Mouse (Mus musculus): Measurements from ENCODE around the gene Sh2d3c. TPM values are rescaled to one million over a fixed set of nuclear protein-coding genes. Genes with fewer than 3 reads are reported as not detected.

Gene Sh2d3c
- total and polyA plus RNA-seq, 3 experiments, result 4.8 to 25.8 (median 11.1) TPM

DNA sequence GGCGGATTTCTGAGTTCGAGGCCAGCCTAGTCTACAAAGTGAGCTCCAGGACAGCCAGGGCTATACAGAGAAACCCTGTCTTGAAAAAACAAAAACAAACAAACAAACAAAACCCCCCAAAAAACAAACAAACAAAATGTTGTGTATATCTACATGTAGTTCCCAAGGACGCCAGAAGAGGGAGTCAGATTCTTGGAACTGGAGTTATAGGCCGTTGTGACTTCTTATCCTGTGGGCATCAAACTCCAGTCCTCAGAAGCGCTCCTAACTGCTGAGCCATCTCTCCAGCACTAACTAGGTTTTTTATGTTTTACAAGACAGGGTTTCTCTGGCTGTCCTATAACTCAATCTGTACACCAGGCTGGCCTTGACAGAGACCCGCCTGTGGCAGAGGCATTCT is 66.3 kb downstream of the Sh2d3c start:
- peaks cover 0 to 14% of the 10 kb centered on the region in 2 experiments for H3K36me3 ChIP-seq (replicated peaks in 1 of 2; ENCODE audit: control insufficient read depth in 1 of 2, insufficient read depth in 1 of 2, low read length in 1 of 2)
- H3K4me1 ChIP-seq (ENCODE audit: control insufficient read depth in 1 of 2, insufficient read depth in 2 of 2), result peaks cover 0 to 33% of the 10 kb centered on the region in 2 experiments; a peak in 2 of 4 replicates
- H3K4me3 ChIP-seq (replicated peaks in 1 of 3; ENCODE audit: low read depth in 2 of 3, low read length in 2 of 3, poor library complexity in 1 of 3), result no peak overlapping the region
- H3K27ac ChIP-seq (ENCODE audit: insufficient read depth, low read depth), result no peak overlapping the region
- H3K9ac ChIP-seq (ENCODE audit: insufficient read depth, low read depth), result no peak overlapping the region
- no peak overlapping the region for H3K4me2 ChIP-seq (ENCODE audit: insufficient read depth, low read depth, poor library complexity, severe bottlenecking)
- dilution Hi-C loops (cut with MboI; ENCODE audit: extremely low pct_ligation_motif_present, extremely low pct_unique_long_range_greater_than_20kb, low sequenced_read_pairs) (no loop called here), in situ Hi-C loops (cut with MboI; ENCODE audit: low pct_ligation_motif_present, low pct_unique_long_range_greater_than_20kb, low sequenced_read_pairs) (no loop called here)
- H3K27me3 ChIP-seq (replicated peaks), result no peaks in the 10 kb centered on the region
- H3K9me3 ChIP-seq (replicated peaks; ENCODE audit: low read length), result no peaks in the 10 kb centered on the region
- DNase-seq (ENCODE audit: extremely low read depth), result peak; percentile 23
- TF ChIP-seq SMC3 (IDR thresholded peaks at IDR 0.05; ENCODE audit: low read depth, low read length) (peak; percentile 35), CTCF (conservative IDR thresholded peaks at IDR 0.05 in 1 of 2, IDR thresholded peaks at IDR 0.05 in 1 of 2; ENCODE audit: low read depth in 2 of 2, low read length in 2 of 2) (peak; percentile 25 to 62; a peak in 3 of 4 replicates), RAD21 (IDR thresholded peaks at IDR 0.05; ENCODE audit: low read depth, low read length) (peak; percentile 57), POLR2AphosphoS2 (IDR thresholded peaks at IDR 0.05; ENCODE audit: low read depth, low read length) (no peak)
- no peaks in the 10 kb centered on the region for H3K79me2 ChIP-seq (replicated peaks; ENCODE audit: control insufficient read depth, extremely low read depth, insufficient read depth, poor library complexity, severe bottlenecking)

- dilution Hi-C loops (cut with MboI; ENCODE audit: extremely low pct_ligation_motif_present, extremely low pct_unique_long_range_greater_than_20kb, low sequenced_read_pairs) (no loop called here), in situ Hi-C loops (cut with MboI; ENCODE audit: low pct_ligation_motif_present, low pct_unique_long_range_greater_than_20kb, low sequenced_read_pairs) (no loop called here)
- no peaks in the 10 kb centered on the region for H3K9me3 ChIP-seq (replicated peaks; ENCODE audit: low read length)
- H3K4me2 ChIP-seq (ENCODE audit: insufficient read depth, low read depth, poor library complexity, severe bottlenecking), result no peak overlapping the region
- TF ChIP-seq KAT2A (IDR thresholded peaks at IDR 0.05; ENCODE audit: insufficient replicate concordance, low read length), result no peak
- no peak for TF ChIP-seq MAFK (IDR thresholded peaks at IDR 0.05; ENCODE audit: insufficient replicate concordance, low read length)
- TF ChIP-seq MAZ (IDR thresholded peaks at IDR 0.05; ENCODE audit: low read depth, low read length), result no peak
- TF ChIP-seq POLR2A (IDR thresholded peaks at IDR 0.05; ENCODE audit: low read depth, low read length), result no peak
- peaks cover 0 to 19% of the 10 kb centered on the region in 2 experiments; a peak in 2 of 4 replicates for H3K4me1 ChIP-seq (ENCODE audit: control insufficient read depth in 1 of 2, insufficient read depth in 2 of 2)
- no peak for DNase-seq (ENCODE audit: extremely low read depth)
- H3K36me3 ChIP-seq (replicated peaks in 1 of 2; ENCODE audit: control insufficient read depth in 1 of 2, insufficient read depth in 1 of 2, low read length in 1 of 2), result peaks cover 0 to 19% of the 10 kb centered on the region in 2 experiments
- H3K4me3 ChIP-seq (replicated peaks in 1 of 3; ENCODE audit: low read depth in 2 of 3, low read length in 2 of 3, poor library complexity in 1 of 3), result no peak overlapping the region
- H3K9ac ChIP-seq (ENCODE audit: insufficient read depth, low read depth), result no peak overlapping the region
- H3K27ac ChIP-seq (ENCODE audit: insufficient read depth, low read depth), result no peak overlapping the region
- H3K27me3 ChIP-seq (replicated peaks), result no peaks in the 10 kb centered on the region
- H3K79me2 ChIP-seq (replicated peaks; ENCODE audit: control insufficient read depth, extremely low read depth, insufficient read depth, poor library complexity, severe bottlenecking), result no peaks in the 10 kb centered on the region
Observed at GRCm38 (mm10) chr2:32788581-32788980, 67.7 kb downstream of the Sh2d3c start.

DNA sequence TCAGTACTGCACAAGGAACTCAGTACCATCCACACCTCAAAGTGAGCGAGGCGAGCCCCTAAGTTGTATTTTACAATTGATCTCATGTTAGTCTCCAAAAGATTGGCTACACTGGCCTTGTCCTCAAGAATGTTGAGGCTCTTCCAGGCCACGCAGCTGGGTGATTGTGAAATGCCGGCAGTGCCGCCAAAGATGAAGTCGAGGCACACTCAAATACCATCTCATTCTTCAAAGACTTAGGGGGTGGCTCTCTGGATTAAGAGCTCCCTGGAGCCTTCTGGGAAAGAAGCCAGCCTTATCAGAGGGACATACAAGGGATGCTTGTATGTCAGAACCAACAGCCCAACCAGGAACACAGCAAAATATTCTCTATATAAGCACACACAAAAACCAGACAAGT is 70.4 kb downstream of the Sh2d3c start:
- dilution Hi-C loops (cut with MboI; ENCODE audit: extremely low pct_ligation_motif_present, extremely low pct_unique_long_range_greater_than_20kb, low sequenced_read_pairs), result no loop called here

More for the DNA sequence above, 70.4 kb downstream of the Sh2d3c start:
- Histone ChIP-seq H3K4me1 (ENCODE audit: control insufficient read depth in 1 of 2, insufficient read depth in 2 of 2) (peaks cover 0 to 6% of the 10 kb centered on the region in 2 experiments; a peak in 2 of 4 replicates), H3K27me3 (replicated peaks) (no peaks in the 10 kb centered on the region), H3K4me2 (ENCODE audit: insufficient read depth, low read depth, poor library complexity, severe bottlenecking) (no peak overlapping the region), H3K4me3 (replicated peaks in 1 of 3; ENCODE audit: low read depth in 2 of 3, low read length in 2 of 3, poor library complexity in 1 of 3) (no peak overlapping the region), H3K9ac (ENCODE audit: insufficient read depth, low read depth) (no peak overlapping the region), H3K27ac (ENCODE audit: insufficient read depth, low read depth) (no peak overlapping the region), H3K9me3 (replicated peaks; ENCODE audit: low read length) (no peaks in the 10 kb centered on the region), H3K79me2 (replicated peaks; ENCODE audit: control insufficient read depth, extremely low read depth, insufficient read depth, poor library complexity, severe bottlenecking) (no peaks in the 10 kb centered on the region), H3K36me3 (replicated peaks in 1 of 2; ENCODE audit: control insufficient read depth in 1 of 2, insufficient read depth in 1 of 2, low read length in 1 of 2) (peaks cover 0 to 43% of the 10 kb centered on the region in 2 experiments)
- in situ Hi-C loops (cut with MboI; ENCODE audit: low pct_ligation_motif_present, low pct_unique_long_range_greater_than_20kb, low sequenced_read_pairs), result no loop called here
- no peak for TF ChIP-seq NELFE (IDR thresholded peaks at IDR 0.05; ENCODE audit: low read depth, low read length)
- no peak for TF ChIP-seq POLR2A (IDR thresholded peaks at IDR 0.05; ENCODE audit: low read depth, low read length)
- no peak for TF ChIP-seq MXI1 (IDR thresholded peaks at IDR 0.05; ENCODE audit: low read depth, low read length)
- no peak for TF ChIP-seq ELF1 (IDR thresholded peaks at IDR 0.05; ENCODE audit: low read depth, low read length)
- TF ChIP-seq TCF12 (IDR thresholded peaks at IDR 0.05; ENCODE audit: low read depth, low read length), result no peak
- no peak for DNase-seq (ENCODE audit: extremely low read depth)
